Mouse (Mus musculus) retina, postnatal 1 day (tissue): ENCODE results near the gene Cuta.
A peak's percentile ranks its signal among the peaks of the same experiment; 100 is the strongest.
"Not testable (repeated sequence)": the region's sequence is repeated elsewhere in the genome, so short reads cannot be mapped to it uniquely, and the experiment has no call there.

ENCODE experiments used
- DNase-seq: peaks from one replicate; pipeline ENCODE4 v3.0.0-alpha.2; 2012

Cuta gene

GRCm38 (mm10) chr17:26939178-26939972, at the start of gene Cuta:
TSS of gene Cuta (minus strand) at chr17:26939569.
- DNase-seq: peak; percentile 100

- DNase-seq: no peak
Measured at GRCm38 (mm10) chr17:26985503-26986179, 46.3 kb upstream of the Cuta start.

GRCm38 (mm10) chr17:26983382-26983781, 44.0 kb upstream of the Cuta start:
- DNase-seq: no peak

GRCm38 (mm10) chr17:26981050-26981449, 41.7 kb upstream of the Cuta start:
- DNase-seq: no peak

- no peak for DNase-seq
Measured at GRCm38 (mm10) chr17:26979426-26979825, 40.1 kb upstream of the Cuta start.

GRCm38 (mm10) chr17:26977354-26977753, 38.0 kb upstream of the Cuta start:
- DNase-seq: not testable (repeated sequence)

GRCm38 (mm10) chr17:26975415-26975814, 36.0 kb upstream of the Cuta start:
- DNase-seq: no peak

GRCm38 (mm10) chr17:26974547-26974946, 35.2 kb upstream of the Cuta start:
- DNase-seq: no peak

- DNase-seq: peak; percentile 97
Measured at GRCm38 (mm10) chr17:26972703-26973574, 33.6 kb upstream of the Cuta start, which contains the start of gene Zbtb9. TSS of gene Zbtb9 (plus strand) at chr17:26973167.

GRCm38 (mm10) chr17:26972107-26972506, 32.7 kb upstream of the Cuta start:
- DNase-seq: no peak

- DNase-seq: no peak
Measured at GRCm38 (mm10) chr17:26971247-26971905, 32.0 kb upstream of the Cuta start.

- no peak for DNase-seq
Measured at GRCm38 (mm10) chr17:26970221-26970620, 30.9 kb upstream of the Cuta start.

GRCm38 (mm10) chr17:26969257-26969656, 29.9 kb upstream of the Cuta start:
- DNase-seq: no peak

- no peak for DNase-seq
Measured at GRCm38 (mm10) chr17:26968200-26968611, 28.8 kb upstream of the Cuta start.

- DNase-seq: no peak
Measured at GRCm38 (mm10) chr17:26967477-26967876, 28.1 kb upstream of the Cuta start.

- DNase-seq: no peak
Measured at GRCm38 (mm10) chr17:26966993-26967392, 27.6 kb upstream of the Cuta start.

- DNase-seq: no peak
Measured at GRCm38 (mm10) chr17:26961572-26962240, 22.3 kb upstream of the Cuta start.

- no peak for DNase-seq
Measured at GRCm38 (mm10) chr17:26959815-26960214, 20.4 kb upstream of the Cuta start.

GRCm38 (mm10) chr17:26958880-26959279, 19.5 kb upstream of the Cuta start:
- no peak for DNase-seq

GRCm38 (mm10) chr17:26957872-26958271, 18.5 kb upstream of the Cuta start:
- DNase-seq: no peak

GRCm38 (mm10) chr17:26956895-26957294, 17.5 kb upstream of the Cuta start:
- no peak for DNase-seq

GRCm38 (mm10) chr17:26956309-26956708, 16.9 kb upstream of the Cuta start:
- no peak for DNase-seq
